Mouse (Mus musculus) large intestine, adult 2 months (tissue): Measurements from ENCODE around the gene Nqo1. TPM values are rescaled to one million over a fixed set of nuclear protein-coding genes. Genes with fewer than 3 reads are reported as not detected.

Source experiments
- DNase-seq: peaks from one replicate; pipeline ENCODE4 v3.0.0-alpha.2; 2012; ENCODE audit warnings: low read depth, low spot score
- WGBS: fragments of 180-500 bp; shearing (Covaris S2); methylation state at CpG from one replicate; pipeline ENCODE4 v1.1.7; 2018; 5-methylcytosine and 5-hydroxymethylcytosine counted together
- polyA plus RNA-seq: library from polyadenylated mRNA; depleted of rRNA; stranded (reverse); fragments of >200 nt; gene quantifications from 2 replicates; pipeline ENCODE4 v1.2.3, GENCODE M21; 2012; rRNA removed

Gene Nqo1
- polyA plus RNA-seq, 1 experiment: 16.9 TPM

DNA sequence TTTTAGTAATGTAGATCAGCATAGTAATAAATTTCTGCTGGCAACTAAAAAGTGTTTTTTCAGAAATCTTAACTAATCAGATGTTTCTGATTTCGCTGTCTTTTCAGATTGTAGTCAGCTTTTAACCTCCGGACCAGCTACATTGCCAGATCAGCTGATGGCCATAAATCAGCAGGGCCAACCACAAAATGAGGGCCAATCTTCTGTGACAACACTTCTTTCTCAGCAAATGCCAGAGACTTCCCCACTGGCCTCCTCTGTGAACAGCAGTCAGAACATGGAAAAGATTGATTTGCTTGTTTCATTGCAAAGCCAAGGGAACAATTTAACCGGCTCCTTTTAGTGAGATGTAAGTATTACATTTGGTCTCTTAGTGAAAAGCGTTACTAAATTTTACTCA lies 32.7 kb downstream of the Nqo1 start:
- DNase-seq: no peak
- WGBS: 78% methylated on average over 4 of the region's 4 CpGs

Other genes with a start within 250 kb of the Nqo1 start
- gene Nfat5, start 109.7 kb downstream of the Nqo1 start, polyA plus RNA-seq: 5.8 and 13.8 TPM in 2 replicates
- 26.5 and 28.6 TPM in 2 replicates for gene Nob1, start 21.8 kb upstream of the Nqo1 start, polyA plus RNA-seq
- 38.2 and 53.8 TPM in 2 replicates for gene Wwp2, start 33.2 kb upstream of the Nqo1 start, polyA plus RNA-seq
- gene Psmd7, start 185.3 kb upstream of the Nqo1 start, polyA plus RNA-seq: 46.3 and 49.9 TPM in 2 replicates